Mouse (Mus musculus): Measurements from ENCODE around the gene Parp3. TPM values are rescaled to one million over a fixed set of nuclear protein-coding genes. Genes with fewer than 3 reads are reported as not detected.
"Not testable (repeated sequence)": the region's sequence is repeated elsewhere in the genome, so short reads cannot be mapped to it uniquely, and the experiment has no call there.

Parp3 gene
- 1.9 and 2.7 TPM in 2 replicates for polyA plus RNA-seq (2016; fragmentation: Nextera tagmentation; extraction: Ambion mirVana)

GRCm38 (mm10) chr9:106476924-106477484 is at the start of gene Parp3:
Gene Parp3 (minus strand): TSS chr9:106476949.
- Histone ChIP-seq H3K4me3 (peak within 1 kb of the TSS; percentile 84), H3K4me1 (peaks cover 62% of the 10 kb centered on the region), H3K27ac (replicated peaks) (peak within 1 kb of the TSS; percentile 80), H3K27me3 (ENCODE audit: low read depth, poor library complexity, severe bottlenecking) (peaks cover 7% of the 10 kb centered on the region; the same call in 1 of the 2 replicates), H3K9me3 (replicated peaks) (no peaks in the 10 kb centered on the region), H3K36me3 (peaks cover 31% of the 10 kb centered on the region)
- under 1% methylated on average over 41 of the region's 41 CpGs for WGBS
- peak; percentile 99 for DNase-seq (ENCODE audit: low spot score)

DNA sequence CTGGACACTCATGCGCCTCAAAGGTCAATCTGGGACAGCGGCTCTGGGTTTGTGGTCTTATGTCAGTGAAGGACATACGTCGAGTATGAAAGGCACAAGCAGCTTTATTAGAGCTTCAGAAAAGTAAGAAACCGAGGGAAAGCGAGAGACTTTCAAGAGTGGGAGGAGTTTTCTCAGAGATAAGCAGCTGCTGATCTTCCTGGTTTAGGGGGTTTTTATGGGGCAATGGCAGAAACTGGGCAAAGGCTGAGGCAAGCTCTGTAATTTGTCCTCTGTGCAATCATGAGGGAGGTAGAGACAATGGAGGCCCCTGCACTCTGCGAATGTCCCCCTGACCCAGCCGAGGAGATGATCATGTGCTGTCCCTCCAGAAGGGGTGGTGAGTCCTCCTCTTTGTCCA is 43.2 kb upstream of the Parp3 start:
- no peaks in the 10 kb centered on the region for H3K27me3 ChIP-seq (ENCODE audit: low read depth, poor library complexity, severe bottlenecking)
- DNase-seq (ENCODE audit: low spot score), result no peak
- H3K36me3 ChIP-seq, result no peaks in the 10 kb centered on the region
- H3K4me3 ChIP-seq, result no peak overlapping the region
- H3K4me1 ChIP-seq, result no peaks in the 10 kb centered on the region
- 84% methylated on average over 8 of the region's 8 CpGs for WGBS
- no peak overlapping the region for H3K27ac ChIP-seq (replicated peaks)
- H3K9me3 ChIP-seq (replicated peaks), result no peaks in the 10 kb centered on the region

- 84% methylated on average over 2 of the region's 2 CpGs for WGBS
Observed at GRCm38 (mm10) chr9:106519433-106519832, 42.7 kb upstream of the Parp3 start.

DNA sequence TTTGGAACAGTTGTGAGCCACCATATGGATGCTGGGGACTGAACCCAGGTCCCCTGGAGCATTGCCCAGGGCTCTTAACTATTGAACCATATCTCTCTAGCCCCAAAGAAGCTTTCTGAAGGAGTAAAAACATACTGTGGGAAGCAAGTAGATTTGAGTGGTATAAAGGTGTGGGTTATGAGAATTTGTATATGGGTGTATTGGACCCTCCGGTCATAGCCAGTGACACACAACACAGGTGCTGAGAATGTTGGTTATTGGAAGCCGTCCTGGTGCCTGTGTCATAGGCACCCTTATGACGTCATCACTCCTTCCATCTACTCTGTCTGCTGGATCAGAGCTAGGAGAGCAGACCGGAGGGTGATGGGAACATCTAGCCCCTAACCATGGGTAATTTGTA is 37.5 kb upstream of the Parp3 start, which contains the start of gene Iqcf5:
TSS of gene Iqcf5 (plus strand) at position 301 of the 400 bp plus-strand sequence.
- Histone ChIP-seq H3K9me3 (replicated peaks) (no peaks in the 10 kb centered on the region), H3K36me3 (no peaks in the 10 kb centered on the region), H3K27me3 (ENCODE audit: low read depth, poor library complexity, severe bottlenecking) (no peaks in the 10 kb centered on the region), H3K4me1 (no peaks in the 10 kb centered on the region), H3K27ac (replicated peaks) (no peak within 1 kb of the TSS), H3K4me3 (no peak within 1 kb of the TSS)
- 82% methylated on average over 4 of the region's 4 CpGs for WGBS
- DNase-seq (ENCODE audit: low spot score), result no peak

More at GRCm38 (mm10) chr9:106519433-106519832, 42.7 kb upstream of the Parp3 start:
- no peak for DNase-seq (ENCODE audit: low spot score)
- Histone ChIP-seq H3K9me3 (replicated peaks) (no peaks in the 10 kb centered on the region), H3K4me3 (no peak overlapping the region), H3K27ac (replicated peaks) (no peak overlapping the region), H3K27me3 (ENCODE audit: low read depth, poor library complexity, severe bottlenecking) (no peaks in the 10 kb centered on the region), H3K36me3 (no peaks in the 10 kb centered on the region), H3K4me1 (no peaks in the 10 kb centered on the region)

DNA sequence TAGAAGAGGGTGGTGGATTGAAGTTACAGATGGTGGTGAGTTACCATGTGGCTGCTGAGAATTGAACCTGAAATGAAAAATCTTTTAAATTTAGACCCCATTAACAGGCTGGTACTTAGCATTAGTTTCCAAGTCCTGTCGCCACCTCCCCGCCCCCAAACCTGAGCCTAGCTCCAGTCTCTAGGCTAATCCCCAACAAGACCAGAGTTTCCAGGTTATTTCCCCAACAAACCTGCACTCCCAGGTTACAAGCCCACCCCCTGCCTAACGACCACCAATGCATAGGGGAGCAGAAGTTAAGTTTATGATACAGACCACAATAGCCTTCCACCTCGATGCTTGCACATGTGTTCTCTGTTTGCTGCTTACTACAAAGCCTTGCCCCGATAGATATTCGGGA is 36.8 kb upstream of the Parp3 start:
- Histone ChIP-seq H3K4me1 (no peaks in the 10 kb centered on the region), H3K27ac (replicated peaks) (no peak overlapping the region), H3K4me3 (no peak overlapping the region), H3K27me3 (ENCODE audit: low read depth, poor library complexity, severe bottlenecking) (no peaks in the 10 kb centered on the region), H3K36me3 (no peaks in the 10 kb centered on the region), H3K9me3 (replicated peaks) (no peaks in the 10 kb centered on the region)
- no peak for DNase-seq (ENCODE audit: low spot score)
- WGBS, result 79% methylated on average over 6 of the region's 6 CpGs

GRCm38 (mm10) chr9:106512729-106513450 is 36.1 kb upstream of the Parp3 start:
- Histone ChIP-seq H3K4me1 (no peaks in the 10 kb centered on the region), H3K36me3 (no peaks in the 10 kb centered on the region), H3K4me3 (no peak overlapping the region), H3K27ac (replicated peaks) (no peak overlapping the region), H3K27me3 (ENCODE audit: low read depth, poor library complexity, severe bottlenecking) (no peaks in the 10 kb centered on the region), H3K9me3 (replicated peaks) (no peaks in the 10 kb centered on the region)
- 77% methylated on average over 13 of the region's 13 CpGs for WGBS
- no peak for DNase-seq (ENCODE audit: low spot score)

DNA sequence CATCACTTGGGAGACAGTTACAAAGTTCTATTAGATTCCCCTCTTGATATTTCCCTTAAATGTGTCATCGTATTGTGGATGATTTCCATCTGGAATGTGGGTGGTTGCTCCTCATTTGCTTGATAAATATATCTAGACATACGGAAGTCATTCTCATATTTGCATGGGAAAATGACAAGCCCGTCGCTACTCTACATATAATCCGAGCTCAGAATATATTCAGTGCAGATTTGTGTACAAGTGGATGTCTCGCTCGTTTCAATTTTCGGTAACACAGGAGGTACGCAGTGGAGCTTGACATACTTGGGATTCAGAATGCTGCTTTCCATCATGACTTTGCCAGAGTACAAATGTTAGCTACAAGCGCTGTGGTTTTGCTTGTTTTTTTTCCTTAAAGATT is 32.6 kb upstream of the Parp3 start:
- Histone ChIP-seq H3K4me3 (no peak overlapping the region), H3K36me3 (no peaks in the 10 kb centered on the region), H3K27me3 (ENCODE audit: low read depth, poor library complexity, severe bottlenecking) (no peaks in the 10 kb centered on the region), H3K27ac (replicated peaks) (no peak overlapping the region), H3K4me1 (no peaks in the 10 kb centered on the region), H3K9me3 (replicated peaks) (no peaks in the 10 kb centered on the region)
- 95% methylated on average over 10 of the region's 10 CpGs for WGBS
- no peak for DNase-seq (ENCODE audit: low spot score)

GRCm38 (mm10) chr9:106504246-106504645 is 27.5 kb upstream of the Parp3 start:
- Histone ChIP-seq H3K4me1 (no peaks in the 10 kb centered on the region), H3K27me3 (ENCODE audit: low read depth, poor library complexity, severe bottlenecking) (no peaks in the 10 kb centered on the region), H3K4me3 (no peak overlapping the region), H3K27ac (replicated peaks) (no peak overlapping the region), H3K36me3 (no peaks in the 10 kb centered on the region), H3K9me3 (replicated peaks) (no peaks in the 10 kb centered on the region)
- 71% methylated on average over 6 of the region's 6 CpGs for WGBS
- DNase-seq (ENCODE audit: low spot score), result no peak

DNA sequence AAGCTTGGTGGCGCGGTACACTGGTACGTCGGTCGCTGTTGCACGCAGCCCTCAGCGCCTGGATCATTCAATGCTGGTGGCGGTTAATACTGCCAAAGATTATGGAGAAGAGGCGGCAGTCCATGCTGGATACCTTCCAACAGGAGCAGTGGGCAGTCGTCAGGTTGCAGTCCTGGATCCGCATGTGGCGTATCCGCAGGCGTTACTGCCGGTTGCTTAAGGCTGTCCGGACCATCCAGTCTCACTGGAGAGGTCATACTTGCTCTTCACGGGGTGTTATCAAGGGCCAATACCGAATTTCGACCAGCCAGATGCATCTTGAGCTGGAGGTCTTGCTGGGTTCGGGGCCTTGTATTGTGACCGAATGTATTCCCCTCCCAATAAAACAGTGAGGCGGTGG is 25.1 kb upstream of the Parp3 start:
- Histone ChIP-seq H3K9me3 (replicated peaks) (no peaks in the 10 kb centered on the region), H3K27ac (replicated peaks) (no peak overlapping the region), H3K27me3 (ENCODE audit: low read depth, poor library complexity, severe bottlenecking) (no peaks in the 10 kb centered on the region), H3K36me3 (no peaks in the 10 kb centered on the region), H3K4me3 (no peak overlapping the region), H3K4me1 (no peaks in the 10 kb centered on the region)
- no peak for DNase-seq (ENCODE audit: low spot score)
- WGBS, result 90% methylated on average over 22 of the region's 22 CpGs

DNA sequence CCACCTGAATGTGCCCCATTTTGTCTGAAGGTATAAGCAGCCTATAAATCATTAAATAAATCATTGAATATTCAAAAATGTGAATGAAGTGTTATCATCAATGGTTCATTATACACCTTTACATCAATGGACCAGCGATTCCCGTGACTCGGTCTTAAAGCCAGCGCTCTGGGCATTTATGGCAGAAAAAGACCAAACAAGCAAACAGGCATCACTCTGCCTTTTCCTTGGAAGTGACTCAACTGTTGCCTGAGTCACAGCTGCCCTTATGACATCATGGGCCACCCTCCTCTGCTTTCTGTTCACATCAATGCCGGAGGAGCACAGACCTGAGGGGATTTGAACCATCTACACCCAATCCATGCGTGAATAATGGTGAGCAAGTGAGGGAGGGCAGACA is 22.9 kb upstream of the Parp3 start, which contains the start of gene Iqcf1:
TSS of gene Iqcf1 (plus strand) at position 301 of the 400 bp plus-strand sequence.
- WGBS, result 93% methylated on average over 6 of the region's 6 CpGs
- no peak for DNase-seq (ENCODE audit: low spot score)
- no peaks in the 10 kb centered on the region for H3K4me1 ChIP-seq
- no peaks in the 10 kb centered on the region for H3K9me3 ChIP-seq (replicated peaks)
- no peaks in the 10 kb centered on the region for H3K27me3 ChIP-seq (ENCODE audit: low read depth, poor library complexity, severe bottlenecking)
- H3K27ac ChIP-seq (replicated peaks), result no peak within 1 kb of the TSS
- H3K4me3 ChIP-seq, result no peak within 1 kb of the TSS
- H3K36me3 ChIP-seq, result no peaks in the 10 kb centered on the region

DNA sequence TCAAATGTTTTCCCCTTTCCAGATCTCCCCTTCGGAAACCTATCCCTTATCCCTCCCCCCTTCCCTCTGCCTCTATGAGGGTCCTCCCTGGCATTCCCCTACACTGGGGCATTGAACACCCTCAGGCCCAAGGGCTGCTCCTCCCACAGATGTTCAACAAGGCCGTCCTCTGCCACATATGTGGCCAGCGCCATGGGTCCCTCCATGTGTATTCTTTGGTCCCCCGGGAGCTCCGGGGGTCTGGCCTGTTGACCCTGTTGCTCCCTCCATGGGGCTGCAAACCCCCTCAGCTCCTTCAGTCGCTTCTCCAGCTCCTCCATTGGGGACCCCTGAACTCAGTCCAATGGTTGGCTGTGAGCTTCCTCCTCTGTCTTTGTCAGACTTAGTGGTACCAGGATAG is 10.9 kb upstream of the Parp3 start:
- 90% methylated on average over 6 of the region's 6 CpGs for WGBS
- H3K4me3 ChIP-seq; H3K27ac ChIP-seq (replicated peaks); H3K27me3 ChIP-seq (ENCODE audit: low read depth, poor library complexity, severe bottlenecking); H3K9me3 ChIP-seq (replicated peaks); DNase-seq (ENCODE audit: low spot score); H3K4me1 ChIP-seq: not testable (repeated sequence)
- peaks cover 39% of the 10 kb centered on the region for H3K36me3 ChIP-seq

DNA sequence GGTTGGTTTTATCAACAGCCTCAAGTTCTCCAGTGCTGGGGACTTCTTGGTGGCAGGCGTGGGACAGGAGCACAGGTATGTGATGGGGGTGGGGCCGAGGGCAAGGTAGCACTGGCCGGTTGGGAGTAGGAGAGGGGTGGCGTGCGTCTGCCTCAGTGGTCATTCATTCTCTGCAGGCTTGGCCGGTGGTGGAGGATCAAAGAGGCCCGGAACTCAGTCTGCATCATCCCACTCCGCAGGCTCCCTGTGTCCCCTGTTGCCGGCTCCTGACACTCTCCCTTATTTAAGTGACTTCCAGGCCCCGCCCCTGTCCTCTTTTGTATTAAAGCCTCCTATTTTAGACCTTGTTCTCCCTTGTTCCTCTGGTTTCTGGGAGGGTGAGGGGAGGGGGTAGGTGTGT is 8.3 kb upstream of the Parp3 start:
- WGBS, result 81% methylated on average over 10 of the region's 10 CpGs
- peaks cover 63% of the 10 kb centered on the region for H3K36me3 ChIP-seq
- no peaks in the 10 kb centered on the region for H3K4me1 ChIP-seq
- H3K9me3 ChIP-seq (replicated peaks), result no peaks in the 10 kb centered on the region
- no peak for DNase-seq (ENCODE audit: low spot score)
- H3K27me3 ChIP-seq (ENCODE audit: low read depth, poor library complexity, severe bottlenecking), result no peaks in the 10 kb centered on the region
- H3K4me3 ChIP-seq, result no peak overlapping the region
- H3K27ac ChIP-seq (replicated peaks), result no peak overlapping the region

GRCm38 (mm10) chr9:106483606-106484005 is 6.9 kb upstream of the Parp3 start:
- WGBS, result 94% methylated on average over 17 of the region's 17 CpGs
- H3K36me3 ChIP-seq, result peaks cover 75% of the 10 kb centered on the region
- no peaks in the 10 kb centered on the region for H3K9me3 ChIP-seq (replicated peaks)

More at GRCm38 (mm10) chr9:106483606-106484005, 6.9 kb upstream of the Parp3 start:
- Histone ChIP-seq H3K27me3 (ENCODE audit: low read depth, poor library complexity, severe bottlenecking) (no peaks in the 10 kb centered on the region), H3K4me1 (no peaks in the 10 kb centered on the region), H3K27ac (replicated peaks) (no peak overlapping the region), H3K4me3 (no peak overlapping the region)
- no peak for DNase-seq (ENCODE audit: low spot score)

Data from midbrain, embryonic 10.5 days (tissue).